Mouse (Mus musculus) right cerebral cortex, postnatal 25 days (tissue): ENCODE data around the gene Trp53bp2.
A peak's percentile ranks its signal among the peaks of the same experiment; 100 is the strongest.

Source experiments
- DNase-seq: peaks from one replicate; pipeline ENCODE4 v3.0.0; 2022

Trp53bp2 gene

DNA sequence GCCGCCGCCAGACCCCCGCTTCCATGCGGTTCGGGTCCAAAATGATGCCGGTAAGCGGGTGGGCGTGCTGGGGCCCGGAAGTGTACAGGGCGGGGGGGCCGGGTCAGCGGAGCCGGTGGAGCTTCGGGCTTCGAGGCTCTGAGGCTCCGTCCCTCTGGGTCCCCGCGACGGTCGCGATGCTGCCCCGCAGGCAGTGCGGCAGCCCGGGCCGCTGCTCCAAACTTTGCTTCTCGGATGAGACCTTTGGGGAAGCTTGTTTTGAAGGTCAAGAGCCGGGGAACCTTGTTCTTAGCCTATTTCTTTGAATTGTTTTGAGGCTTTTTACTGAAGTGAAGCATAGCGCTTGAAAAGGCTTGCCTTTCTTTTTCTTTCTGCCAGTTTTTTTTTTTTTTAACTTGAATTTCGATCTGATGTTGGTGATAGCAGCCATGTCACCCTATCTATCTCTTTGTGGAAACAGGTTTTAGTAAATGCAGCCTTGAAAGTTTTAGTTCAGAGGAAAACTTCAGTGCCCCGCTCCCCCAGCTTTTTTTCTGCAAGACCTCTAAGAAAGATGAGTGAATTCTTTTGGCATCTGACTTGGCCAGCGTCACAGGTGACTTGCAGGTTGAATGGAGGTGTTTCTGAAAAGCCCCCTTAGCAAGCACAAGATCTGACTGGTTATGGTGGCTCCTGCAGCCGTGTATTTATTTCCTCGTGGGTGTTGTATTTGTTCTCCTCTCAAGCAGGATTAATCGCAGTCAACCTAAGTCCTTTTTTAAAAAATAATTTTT, 615 bp downstream of the Trp53bp2 start:
- DNase-seq: peak; percentile 44

DNA sequence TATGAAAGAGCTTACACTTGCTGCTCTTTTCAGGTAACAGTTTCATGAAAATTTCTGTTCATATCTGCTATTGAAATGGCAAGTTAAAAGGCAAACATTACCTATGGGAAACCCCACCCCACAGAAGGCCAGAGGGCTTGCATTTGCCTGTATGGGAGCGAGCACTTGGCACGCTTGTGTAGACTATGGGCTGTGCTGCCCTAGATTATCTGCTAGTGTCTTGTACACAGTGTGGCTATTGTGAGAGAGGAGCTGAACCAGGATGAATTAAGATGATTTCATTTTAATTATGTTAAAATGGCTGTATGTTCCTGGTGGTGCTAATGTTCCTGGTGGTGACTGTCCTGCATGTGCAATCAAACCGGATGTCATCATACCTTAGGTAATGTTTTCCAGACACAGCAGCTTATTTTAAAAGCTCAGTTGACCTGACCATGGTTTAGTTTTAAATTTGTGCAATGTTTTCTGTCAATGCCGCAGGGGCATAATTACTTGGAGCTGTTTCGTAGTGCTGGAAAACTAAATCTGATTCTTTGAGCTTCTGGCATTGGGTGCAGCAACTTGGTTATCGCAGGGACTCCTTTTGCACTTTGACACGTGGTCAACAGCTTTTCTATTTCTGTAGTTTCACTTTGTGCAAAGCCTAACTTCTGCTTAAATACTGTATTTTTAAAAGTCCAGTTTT, 3.8 kb downstream of the Trp53bp2 start:
- DNase-seq: no peak

GRCm38 (mm10) chr1:182419481-182419880, 10.5 kb downstream of the Trp53bp2 start:
- DNase-seq: no peak

- DNase-seq: no peak
These were observed 15.3 kb downstream of the Trp53bp2 start for GRCm38 (mm10) chr1:182424274-182424673.

GRCm38 (mm10) chr1:182425176-182425575, 16.2 kb downstream of the Trp53bp2 start:
- DNase-seq: no peak

GRCm38 (mm10) chr1:182426444-182426843, 17.5 kb downstream of the Trp53bp2 start:
- no peak for DNase-seq

GRCm38 (mm10) chr1:182427426-182427825, 18.5 kb downstream of the Trp53bp2 start:
- no peak for DNase-seq

GRCm38 (mm10) chr1:182429826-182430225, 20.9 kb downstream of the Trp53bp2 start:
- no peak for DNase-seq

DNA sequence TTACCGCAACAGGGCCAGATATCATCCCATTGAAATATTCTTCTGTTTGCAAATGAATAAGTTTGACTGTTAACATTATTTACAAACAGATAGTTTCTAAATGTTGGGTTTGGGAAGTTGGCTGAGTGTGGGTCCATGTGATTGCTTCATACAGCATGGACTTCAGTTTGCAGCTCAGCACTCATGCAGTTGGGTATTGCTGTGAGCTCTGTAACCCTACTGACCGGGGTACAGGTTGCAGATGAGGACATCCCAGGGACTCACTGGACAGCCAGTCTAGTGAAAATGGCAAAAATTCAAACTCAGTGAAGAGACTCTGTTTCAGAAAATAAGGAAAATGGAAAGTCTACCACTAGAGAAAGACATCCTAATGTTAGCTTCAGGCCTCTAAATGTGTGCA, 21.7 kb downstream of the Trp53bp2 start:
- no peak for DNase-seq

- DNase-seq: no peak
These were observed 23.1 kb downstream of the Trp53bp2 start for GRCm38 (mm10) chr1:182432059-182432458.

GRCm38 (mm10) chr1:182436746-182437145, 27.8 kb downstream of the Trp53bp2 start:
- no peak for DNase-seq

DNA sequence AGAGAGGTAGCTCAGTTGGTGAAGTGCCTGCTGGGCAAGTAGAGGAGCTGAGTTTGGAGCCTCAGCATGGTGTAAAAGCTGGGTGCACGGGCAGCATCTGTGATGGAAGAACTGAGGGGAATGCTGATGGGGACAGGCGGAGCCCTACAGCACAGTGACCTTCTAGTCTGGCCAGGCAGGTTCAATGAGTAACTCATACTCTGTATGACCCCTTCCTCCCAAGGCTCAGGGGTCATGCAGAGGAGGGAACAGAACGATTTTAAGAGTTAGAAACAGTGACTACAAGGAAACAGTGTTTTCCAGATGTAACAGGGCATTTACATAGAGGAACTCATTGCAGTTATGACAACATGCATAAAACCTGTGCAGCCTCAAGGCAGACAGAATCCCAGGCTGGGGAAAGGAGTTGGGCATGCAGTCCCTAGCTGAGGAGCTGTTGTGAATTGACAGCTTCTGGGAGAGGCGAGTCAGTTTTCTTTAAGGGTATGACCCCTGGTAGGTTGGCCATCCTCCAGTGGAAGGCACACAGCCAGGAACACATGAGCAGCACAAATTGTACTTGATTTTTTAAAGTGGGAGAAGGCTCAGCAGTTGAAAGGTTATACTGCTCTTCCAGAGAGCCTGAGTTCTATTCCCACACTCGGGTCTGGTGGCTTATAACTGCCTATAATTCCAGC, 30.7 kb downstream of the Trp53bp2 start:
- no peak for DNase-seq

GRCm38 (mm10) chr1:182441791-182442473, 33.0 kb downstream of the Trp53bp2 start:
- peak; percentile 22 for DNase-seq

- no peak for DNase-seq
These were observed 35.1 kb downstream of the Trp53bp2 start for GRCm38 (mm10) chr1:182444116-182444515.

- no peak for DNase-seq
These were observed 39.5 kb downstream of the Trp53bp2 start for GRCm38 (mm10) chr1:182448276-182449035.

GRCm38 (mm10) chr1:182452473-182452872, 43.5 kb downstream of the Trp53bp2 start:
- DNase-seq: no peak

DNA sequence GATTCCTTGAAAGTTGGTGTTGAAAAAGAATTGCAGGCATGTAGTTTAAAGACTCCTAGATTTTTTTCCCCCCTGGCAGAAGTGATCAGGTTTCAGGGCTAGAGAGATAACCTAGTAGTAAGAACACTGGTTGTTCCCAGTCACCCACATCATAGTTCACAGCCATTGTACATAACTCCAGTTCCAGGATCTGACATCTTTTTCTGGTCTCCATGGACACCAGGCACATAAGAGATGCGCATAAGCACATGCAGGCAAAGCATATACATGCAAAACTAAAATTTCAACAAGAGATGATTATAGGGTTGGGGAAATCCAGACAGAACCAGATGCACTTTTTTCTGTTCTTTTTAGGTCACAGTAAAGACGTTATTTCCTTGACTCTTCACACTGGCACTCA, 46.1 kb downstream of the Trp53bp2 start:
- no peak for DNase-seq

GRCm38 (mm10) chr1:182458556-182458955, 49.6 kb downstream of the Trp53bp2 start:
- no peak for DNase-seq

DNA sequence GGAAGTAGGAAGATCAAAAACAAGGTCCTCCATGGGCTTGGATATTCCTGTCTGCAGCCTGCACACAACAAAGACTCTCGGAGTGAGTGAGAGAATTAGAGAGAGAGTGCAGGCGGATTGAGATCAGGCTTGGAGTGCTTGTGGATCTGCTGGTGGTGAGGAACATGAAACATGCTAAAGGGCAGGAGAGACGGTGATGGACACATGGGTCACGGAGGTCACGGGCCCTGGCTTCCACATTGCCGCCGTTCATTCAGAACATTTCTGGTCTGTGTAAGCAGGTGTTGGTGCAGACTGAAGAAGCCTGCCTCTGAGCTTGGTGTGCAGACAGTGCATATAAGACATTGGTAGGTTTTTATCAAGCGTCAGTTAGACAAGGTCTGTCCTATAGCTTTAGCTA, 50.5 kb downstream of the Trp53bp2 start:
- DNase-seq: no peak

DNA sequence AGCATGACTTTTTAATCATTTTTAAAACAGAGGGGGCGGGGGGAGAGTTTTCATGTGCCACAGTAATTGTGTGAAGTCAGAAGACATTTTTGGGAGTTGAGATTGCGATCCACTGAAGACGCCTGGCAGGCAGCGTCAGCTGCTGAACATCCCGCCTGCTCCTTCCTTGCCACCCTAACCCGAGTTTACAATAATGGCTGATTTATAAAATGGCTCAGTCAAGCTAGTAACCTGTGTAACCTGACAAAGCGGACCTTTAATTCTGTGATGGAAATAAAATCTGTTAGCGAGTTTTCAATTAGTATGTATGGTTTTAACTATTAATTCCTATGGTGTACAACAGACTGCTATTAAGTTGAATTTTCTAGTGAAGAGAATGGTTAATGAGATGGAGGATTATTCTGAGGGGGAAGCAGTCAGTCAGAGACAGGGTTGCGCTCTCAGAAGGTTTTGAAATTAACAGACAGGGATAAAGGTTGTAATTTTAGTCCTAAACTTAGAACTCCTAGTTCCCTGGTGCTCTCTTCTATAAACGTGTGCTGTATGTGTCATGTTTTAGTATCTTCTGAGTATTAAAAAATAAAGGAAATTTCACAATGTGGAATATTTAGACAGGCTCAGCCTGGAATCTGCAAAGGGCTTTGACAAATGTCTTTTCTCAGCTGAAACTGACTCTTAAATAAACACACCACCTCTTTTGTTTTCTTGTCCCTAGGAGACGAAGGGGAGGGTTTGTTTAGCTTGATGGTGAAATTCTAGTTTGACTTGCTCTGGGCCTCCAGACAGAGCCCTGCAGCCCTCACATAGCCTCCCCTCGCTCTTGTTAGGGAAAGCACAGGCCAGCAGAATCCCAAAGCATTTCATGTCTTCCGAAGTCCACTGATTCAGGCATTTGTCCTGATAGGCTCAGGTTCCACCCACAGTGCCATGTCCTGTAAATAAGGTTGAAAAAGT, 51.6 kb downstream of the Trp53bp2 start:
- DNase-seq: no peak

DNA sequence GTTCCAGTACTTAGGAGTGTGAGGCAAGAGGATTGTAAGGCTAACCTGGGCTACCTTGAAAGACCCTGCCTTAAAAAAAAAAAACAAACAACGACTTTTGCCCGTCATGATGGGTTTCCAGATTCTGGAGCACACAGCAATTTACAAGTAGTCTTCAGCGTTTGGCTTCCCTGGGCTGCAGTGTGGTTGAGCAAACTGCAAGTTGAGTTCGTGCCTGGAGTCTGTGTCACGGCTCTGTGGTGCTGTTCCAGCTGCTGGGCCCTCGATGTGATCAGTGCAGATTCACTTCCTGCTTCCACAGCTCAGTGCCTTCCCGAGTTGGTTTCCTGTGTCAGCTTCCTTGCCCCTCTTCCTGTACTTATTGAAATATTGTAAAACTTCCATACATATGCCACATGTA, 52.3 kb downstream of the Trp53bp2 start:
- DNase-seq: no peak
